Mouse (Mus musculus) cerebellum, adult 11-12 months (tissue): ENCODE measurements around the gene Tnrc6b.
"Not testable (repeated sequence)": the region's sequence is repeated elsewhere in the genome, so short reads cannot be mapped to it uniquely, and the experiment has no call there.

Experiments used
- DNase-seq: peaks from one replicate; pipeline ENCODE4 v3.0.0; 2022

Gene Tnrc6b

GRCm38 (mm10) chr15:80852527-80852926, 141.4 kb downstream of the Tnrc6b start:
- DNase-seq: not testable (repeated sequence)

- DNase-seq: no peak
Measured at GRCm38 (mm10) chr15:80859366-80859765, 148.3 kb downstream of the Tnrc6b start.

- no peak for DNase-seq
Measured at GRCm38 (mm10) chr15:80861302-80861701, 150.2 kb downstream of the Tnrc6b start.

- DNase-seq: no peak
Measured at GRCm38 (mm10) chr15:80862027-80862426, 150.9 kb downstream of the Tnrc6b start.

- DNase-seq: not testable (repeated sequence)
Measured at GRCm38 (mm10) chr15:80868603-80869002, 157.5 kb downstream of the Tnrc6b start.

GRCm38 (mm10) chr15:80874726-80875125, 163.6 kb downstream of the Tnrc6b start:
- no peak for DNase-seq

GRCm38 (mm10) chr15:80876231-80876630, 165.1 kb downstream of the Tnrc6b start:
- peak; percentile 64 for DNase-seq

- no peak for DNase-seq
Measured at GRCm38 (mm10) chr15:80884095-80884494, 173.0 kb downstream of the Tnrc6b start.

GRCm38 (mm10) chr15:80886361-80887156, 175.4 kb downstream of the Tnrc6b start:
- DNase-seq: peak; percentile 60

DNA sequence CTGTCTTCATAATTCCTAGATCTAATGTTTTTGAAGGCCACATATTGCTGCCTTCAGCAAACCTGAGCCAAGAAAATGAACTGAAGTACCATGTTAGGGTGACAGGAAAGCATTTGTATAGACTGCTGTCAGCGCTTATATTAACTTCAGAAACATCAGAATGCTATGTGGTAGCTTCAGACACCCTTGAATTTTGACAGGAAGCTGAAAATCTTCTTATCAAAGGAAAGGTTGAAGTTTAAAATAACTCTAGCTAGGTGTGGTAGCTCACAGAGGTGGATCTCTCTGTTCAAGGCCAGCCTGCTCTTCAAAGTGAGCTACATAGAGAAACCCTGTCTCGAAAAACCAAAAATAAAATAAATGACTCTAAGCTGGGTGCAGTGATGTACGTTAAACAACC, 181.2 kb downstream of the Tnrc6b start:
- DNase-seq: no peak

GRCm38 (mm10) chr15:80896741-80897140, 185.6 kb downstream of the Tnrc6b start:
- DNase-seq: no peak

DNA sequence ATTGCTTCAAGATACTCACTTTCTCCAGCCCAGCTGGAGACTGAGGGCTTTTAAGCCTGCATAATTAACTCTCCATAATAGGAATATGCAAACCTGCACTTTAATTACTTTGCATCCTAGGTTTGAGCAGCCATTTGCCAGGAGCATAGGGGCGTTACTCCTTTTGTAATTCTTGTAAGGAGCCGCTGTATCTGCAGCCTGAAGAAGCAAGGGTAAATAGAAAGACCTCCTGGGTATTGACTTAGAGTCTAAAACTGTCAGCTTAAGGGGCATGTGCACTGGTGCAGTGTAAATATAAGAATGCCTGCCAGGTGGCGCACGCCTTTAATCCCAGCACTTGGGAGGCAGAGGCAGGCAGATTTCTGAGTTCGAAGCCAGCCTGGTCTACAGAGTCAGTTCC, 186.8 kb downstream of the Tnrc6b start:
- DNase-seq: no peak

- DNase-seq: no peak
Measured at GRCm38 (mm10) chr15:80899806-80900205, 188.7 kb downstream of the Tnrc6b start.

- DNase-seq: no peak
Measured at GRCm38 (mm10) chr15:80901806-80902513, 190.8 kb downstream of the Tnrc6b start.

- DNase-seq: not testable (repeated sequence)
Measured at GRCm38 (mm10) chr15:80904776-80905175, 193.7 kb downstream of the Tnrc6b start.

- DNase-seq: no peak
Measured at GRCm38 (mm10) chr15:80910183-80910582, 199.1 kb downstream of the Tnrc6b start.

DNA sequence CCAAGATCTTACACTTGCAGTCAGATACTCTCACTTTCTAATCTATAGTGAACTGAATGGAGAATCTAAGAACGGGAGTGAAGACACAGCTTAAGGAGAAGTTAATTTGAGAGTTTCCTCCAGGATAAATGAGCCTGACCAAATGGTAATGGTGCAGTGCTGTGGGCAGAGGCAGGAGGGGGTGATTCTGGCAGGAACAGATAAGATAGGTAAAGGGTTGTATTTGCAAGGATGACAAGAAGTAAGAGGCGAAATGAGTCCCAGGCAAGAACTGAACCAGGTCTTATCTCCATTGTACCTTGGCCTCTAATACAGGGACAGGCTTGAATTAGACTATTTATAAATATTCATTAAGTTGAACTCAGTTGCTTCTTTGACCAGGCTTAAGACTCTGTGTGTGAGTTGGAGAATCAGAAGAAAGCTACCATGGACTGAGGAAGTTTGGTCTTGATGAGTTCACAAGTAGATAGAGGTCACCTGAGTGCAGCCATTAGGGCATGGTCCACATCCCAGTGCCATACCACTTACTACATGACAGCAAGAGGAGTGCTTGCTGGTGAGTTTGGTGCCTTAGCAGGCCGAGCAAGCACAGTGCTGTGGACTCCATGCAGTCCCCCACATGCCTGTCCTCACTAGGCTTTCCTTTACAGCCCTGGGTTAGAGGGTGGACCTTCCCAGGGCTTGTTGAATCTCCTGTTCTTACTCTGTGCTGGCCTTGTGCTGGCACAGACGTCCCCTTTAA, 199.8 kb downstream of the Tnrc6b start:
- no peak for DNase-seq

- no peak for DNase-seq
Measured at GRCm38 (mm10) chr15:80912175-80912574, 201.1 kb downstream of the Tnrc6b start.

GRCm38 (mm10) chr15:80913803-80914202, 202.7 kb downstream of the Tnrc6b start:
- DNase-seq: no peak

- DNase-seq: no peak
Measured at GRCm38 (mm10) chr15:80915850-80916249, 204.7 kb downstream of the Tnrc6b start.

DNA sequence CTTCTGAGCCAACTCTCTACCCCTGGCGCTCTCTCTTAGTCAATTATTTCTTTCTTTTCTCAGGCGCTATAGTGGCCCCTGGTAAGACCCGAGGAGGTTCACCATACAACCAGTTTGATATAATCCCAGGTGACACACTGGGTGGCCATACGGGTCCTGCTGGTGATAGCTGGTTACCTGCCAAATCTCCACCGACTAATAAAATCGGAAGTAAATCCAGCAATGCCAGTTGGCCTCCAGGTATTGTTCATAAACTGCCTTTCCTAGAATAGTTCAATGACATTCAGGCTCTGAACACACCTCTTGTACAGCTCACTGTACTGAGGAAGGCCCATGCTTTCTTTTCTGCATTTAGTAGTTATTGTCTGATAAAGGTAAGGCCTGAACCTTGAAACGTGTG, 205.5 kb downstream of the Tnrc6b start:
- peak; percentile 23 for DNase-seq

GRCm38 (mm10) chr15:80920346-80920745, 209.2 kb downstream of the Tnrc6b start:
- no peak for DNase-seq

- no peak for DNase-seq
Measured at GRCm38 (mm10) chr15:80921781-80922180, 210.7 kb downstream of the Tnrc6b start.

DNA sequence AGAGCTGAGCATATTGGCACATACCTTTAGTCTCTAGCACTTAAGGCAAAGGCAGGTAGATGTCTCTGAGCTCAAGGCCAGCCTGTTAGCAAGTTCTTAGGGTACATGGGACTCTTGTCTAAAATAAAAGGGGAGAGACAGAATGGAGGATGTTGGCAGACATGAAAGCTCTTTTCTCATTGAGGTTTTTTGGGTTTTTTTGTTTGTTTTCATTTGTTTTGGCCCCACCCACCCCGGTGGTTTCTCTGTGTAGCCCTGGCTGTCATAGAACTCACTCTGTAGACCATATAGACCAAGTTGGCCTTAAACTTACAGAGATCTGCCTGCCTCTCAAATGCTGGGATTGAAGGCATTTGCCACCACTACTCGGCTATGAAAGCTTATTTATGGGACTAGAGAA, 213.1 kb downstream of the Tnrc6b start:
- no peak for DNase-seq
